Mouse (Mus musculus): ENCODE data around the gene Gng3.
"Not testable (repeated sequence)": the region's sequence is repeated elsewhere in the genome, so short reads cannot be mapped to it uniquely, and the experiment has no call there.

Gng3 gene

DNA sequence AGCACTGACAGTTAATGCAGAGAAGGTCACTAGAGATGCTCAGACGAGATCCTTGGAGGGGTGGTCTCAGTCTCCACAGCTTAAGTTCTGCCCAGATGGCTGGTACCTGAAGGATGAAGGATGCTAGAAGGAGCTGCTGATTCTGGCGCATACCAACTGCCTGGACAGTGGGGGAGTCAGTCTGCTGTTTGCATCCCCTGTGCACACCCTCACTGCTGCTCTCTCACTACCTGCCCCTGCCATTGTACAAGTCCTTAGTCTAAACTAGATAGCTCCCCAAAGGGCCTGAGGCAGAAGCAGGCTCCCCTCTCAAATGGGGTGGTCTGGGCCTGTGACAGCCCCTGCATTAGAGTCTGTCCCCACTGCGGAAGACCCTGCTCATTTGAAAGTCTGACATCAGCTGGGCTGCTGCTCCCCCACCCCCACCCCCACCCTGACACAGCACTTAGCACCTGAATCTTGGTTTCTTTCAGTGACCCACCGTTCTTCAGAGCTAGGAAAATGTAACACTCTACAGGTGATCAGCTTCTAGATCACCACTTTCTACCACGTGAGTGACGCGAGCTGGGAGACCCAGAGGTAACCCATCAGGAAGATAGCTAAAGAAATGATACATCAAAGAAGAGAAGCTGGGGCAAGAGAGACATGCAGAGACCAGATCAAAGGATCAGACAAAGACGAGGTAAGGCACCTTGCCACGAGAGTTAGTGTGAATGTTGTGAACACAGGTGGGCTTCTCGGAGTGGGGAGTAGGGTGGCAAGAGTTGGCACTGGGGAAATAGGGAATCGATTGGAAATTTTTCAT is at the start of gene Gng3:
TSS of gene Gng3 (minus strand) at position 92 of the 805 bp plus-strand sequence.
- no peak for DNase-seq (ENCODE audit: low spot score)

DNA sequence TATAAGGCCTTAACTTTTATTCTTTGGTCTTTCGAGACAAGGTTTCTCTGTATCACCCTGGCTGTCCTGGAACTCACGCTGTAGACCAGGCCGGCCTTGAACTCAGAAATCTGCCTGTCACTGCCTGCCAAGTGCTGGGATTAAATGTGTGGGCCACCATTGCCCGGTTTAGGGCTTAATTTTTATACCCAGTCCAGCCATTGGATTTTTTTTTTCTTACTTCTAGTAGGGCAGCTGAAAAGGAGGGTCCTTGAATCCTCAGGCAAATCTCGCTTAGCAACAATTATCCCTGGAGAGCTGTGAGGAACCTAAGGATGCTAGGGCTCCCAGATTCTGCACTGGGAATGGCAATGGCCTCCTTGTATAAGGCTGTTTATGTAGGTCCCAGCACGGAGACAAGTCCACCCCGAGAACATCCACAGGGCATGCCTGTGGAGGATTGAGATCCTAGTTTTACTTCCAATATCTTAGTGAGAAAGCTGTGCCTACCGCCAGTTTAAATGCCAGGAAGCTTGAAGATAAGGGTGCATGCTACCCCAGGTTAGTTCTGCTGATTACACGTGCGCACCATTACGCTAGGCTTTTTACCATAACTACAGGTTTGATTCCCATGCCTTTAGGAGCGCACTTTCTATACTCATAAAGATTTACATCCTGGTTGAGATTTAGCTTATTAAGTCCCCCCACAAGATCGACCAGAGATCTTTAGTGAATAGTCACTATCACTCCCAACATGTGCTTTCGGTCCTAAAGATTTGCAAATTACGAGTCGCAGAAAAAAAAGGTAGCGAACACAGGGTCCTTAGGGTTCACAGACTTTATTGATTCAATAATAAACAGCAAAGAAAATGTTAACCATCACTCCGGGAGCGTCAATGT is 48.8 kb upstream of the Gng3 start:
- DNase-seq (ENCODE audit: low spot score) = no peak

DNA sequence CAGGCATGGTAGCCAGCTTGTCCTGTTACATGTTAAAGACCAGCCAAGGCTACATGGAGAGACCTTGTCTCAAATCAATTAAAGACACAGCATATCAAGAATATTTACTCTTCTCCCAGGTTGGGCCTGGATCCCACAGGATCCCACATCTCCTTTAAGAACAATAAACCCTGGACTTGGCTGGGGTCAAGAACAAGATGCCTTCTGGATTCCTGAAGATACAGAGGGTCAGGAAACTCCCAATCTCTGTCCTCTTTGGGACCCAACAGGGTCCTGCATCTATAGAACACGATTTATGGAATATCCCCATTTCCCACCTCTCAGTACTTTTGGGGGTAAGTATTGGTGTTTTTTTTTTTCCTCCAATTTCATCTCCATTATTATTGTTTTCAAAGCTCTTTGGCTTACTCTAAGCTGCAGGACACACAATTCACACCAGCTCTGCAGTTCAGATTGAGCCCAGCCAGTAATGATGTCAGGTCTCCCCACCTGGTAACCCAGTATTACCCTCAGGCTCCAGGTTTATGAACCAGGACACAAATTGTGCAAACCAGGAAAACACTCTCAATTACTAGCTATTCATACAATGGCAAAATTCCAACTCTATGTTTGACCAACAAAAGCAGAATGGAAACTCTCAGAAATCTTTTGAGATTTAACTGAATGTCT is 48.1 kb upstream of the Gng3 start:
- no peak for DNase-seq (ENCODE audit: low spot score)

DNA sequence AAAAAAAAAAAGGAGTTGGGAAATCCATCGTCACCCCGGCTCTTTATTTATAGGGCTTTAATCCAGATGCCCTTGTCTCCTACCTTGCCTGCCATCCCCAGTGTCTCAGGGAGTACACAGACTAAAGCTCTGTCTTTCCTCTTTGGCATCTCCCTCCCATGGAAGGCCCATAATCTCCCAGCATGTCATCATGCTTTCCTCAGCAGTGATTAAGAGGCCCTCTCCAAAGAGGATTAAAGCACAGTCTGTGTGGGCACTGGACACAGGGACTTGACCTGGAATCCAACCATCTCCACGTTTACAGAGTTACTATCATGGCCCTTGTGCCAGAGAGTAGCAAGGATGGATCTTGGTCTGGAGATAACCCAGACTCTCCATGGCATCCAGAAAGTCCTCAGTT is 44.6 kb upstream of the Gng3 start, which contains the start of the genes Lbhd1 and Gm49403:
TSS of gene Lbhd1 (plus strand) at position 117 of the 400 bp plus-strand sequence.
TSS of gene Gm49403 (plus strand) at position 315 of the 400 bp plus-strand sequence.
- DNase-seq (ENCODE audit: low spot score) = no peak

DNA sequence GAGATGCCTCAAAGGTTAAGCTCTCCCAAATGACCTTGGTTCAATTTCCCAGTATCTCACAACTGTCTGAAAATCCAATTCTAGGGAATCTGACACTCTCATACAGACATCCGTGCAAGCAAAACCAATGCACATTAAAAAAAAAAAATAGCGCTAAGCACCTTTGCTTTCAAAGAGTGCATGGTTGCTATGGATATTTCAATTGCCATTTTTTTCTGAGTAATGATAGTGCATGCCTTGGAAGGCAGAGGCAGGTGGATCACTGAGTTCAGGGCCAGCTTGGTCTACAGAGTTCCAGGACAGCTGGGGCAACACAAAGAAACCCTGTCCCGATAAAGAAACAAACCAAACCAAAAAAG is 42.0 kb upstream of the Gng3 start:
- DNase-seq (ENCODE audit: low spot score) = no peak

DNA sequence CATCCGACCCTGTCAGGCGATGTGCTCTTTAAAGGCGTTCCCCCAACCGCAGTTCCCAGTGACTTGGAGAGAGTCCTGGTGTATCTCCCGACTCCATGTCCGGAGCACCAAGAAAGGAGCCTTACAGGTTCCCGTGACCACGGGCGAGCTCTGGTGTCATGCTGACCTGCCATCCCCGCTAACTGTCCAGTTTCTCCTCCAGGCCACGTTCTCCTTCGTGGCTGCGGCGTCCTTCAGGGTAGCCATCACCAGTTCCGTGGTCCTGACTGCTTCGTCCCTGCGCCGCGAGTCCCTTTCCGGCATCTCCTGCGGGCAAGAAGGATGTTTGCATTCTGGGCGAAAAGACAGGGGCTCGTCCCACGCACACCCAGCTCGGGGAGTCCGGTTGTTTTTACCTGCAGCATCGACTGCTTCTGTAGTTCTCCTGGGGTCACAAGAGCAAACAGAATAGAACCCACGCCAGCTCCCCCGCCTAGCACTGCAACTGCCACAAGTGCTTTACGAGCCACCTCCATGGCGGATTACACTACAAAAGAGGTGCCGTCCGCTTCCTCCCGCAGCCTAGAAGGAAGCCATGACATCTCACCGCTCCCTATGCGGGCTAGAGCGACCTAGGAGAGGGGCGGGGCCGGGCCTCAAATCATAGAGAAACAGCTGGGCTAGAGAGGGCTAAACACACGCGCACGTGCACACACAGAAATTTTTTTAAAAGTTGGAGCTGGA is 41.5 kb upstream of the Gng3 start, which contains the start of gene Uqcc3:
TSS of gene Uqcc3 (minus strand) at position 613 of the 723 bp plus-strand sequence.
- peak; percentile 87 for DNase-seq (ENCODE audit: low spot score)

DNA sequence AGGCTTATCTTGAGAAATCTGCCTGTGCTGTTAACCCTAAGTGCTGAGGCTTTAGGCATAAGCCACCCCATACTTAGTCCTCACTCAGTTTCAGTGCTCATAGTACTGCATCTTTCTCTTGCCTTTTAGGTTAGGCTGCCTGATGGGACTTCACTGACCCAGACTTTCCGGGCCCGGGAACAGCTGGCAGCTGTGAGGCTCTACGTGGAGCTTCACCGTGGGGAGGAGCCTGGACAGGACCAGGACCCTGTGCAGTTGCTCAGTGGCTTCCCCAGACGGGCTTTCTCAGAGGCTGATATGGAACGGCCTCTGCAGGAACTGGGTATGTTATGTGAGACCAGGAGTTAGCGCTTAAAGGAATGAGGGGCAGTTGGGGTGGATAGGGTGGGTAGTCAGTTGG is 36.0 kb upstream of the Gng3 start:
- no peak for DNase-seq (ENCODE audit: low spot score)

DNA sequence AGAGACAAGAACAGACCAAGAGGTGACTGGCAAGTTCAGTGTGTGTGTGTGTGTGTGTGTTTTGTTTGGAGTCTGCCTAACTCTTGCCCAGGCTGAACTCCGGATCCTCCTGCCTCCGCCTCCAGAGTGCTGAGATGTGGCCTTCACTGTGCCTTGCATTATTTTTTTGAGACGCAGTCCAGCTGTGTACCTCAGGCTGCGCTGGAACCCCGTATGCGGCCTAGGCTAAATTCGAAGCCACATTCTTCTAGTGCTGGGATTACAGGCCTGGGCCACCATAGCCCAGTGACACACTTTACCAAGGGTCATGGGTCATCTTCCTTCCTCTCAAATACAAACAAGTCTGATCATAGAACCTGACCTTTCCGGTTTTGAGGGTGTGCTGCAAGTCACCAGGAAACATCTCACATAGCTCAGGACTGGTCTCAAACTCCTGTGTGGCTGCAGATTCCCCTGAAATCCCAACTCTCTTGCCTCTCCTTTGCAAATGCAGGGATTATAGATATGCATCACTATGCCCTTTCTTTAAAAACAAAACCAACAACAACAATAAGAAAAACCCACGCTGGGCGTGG is 33.4 kb upstream of the Gng3 start:
- no peak for DNase-seq (ENCODE audit: low spot score)

DNA sequence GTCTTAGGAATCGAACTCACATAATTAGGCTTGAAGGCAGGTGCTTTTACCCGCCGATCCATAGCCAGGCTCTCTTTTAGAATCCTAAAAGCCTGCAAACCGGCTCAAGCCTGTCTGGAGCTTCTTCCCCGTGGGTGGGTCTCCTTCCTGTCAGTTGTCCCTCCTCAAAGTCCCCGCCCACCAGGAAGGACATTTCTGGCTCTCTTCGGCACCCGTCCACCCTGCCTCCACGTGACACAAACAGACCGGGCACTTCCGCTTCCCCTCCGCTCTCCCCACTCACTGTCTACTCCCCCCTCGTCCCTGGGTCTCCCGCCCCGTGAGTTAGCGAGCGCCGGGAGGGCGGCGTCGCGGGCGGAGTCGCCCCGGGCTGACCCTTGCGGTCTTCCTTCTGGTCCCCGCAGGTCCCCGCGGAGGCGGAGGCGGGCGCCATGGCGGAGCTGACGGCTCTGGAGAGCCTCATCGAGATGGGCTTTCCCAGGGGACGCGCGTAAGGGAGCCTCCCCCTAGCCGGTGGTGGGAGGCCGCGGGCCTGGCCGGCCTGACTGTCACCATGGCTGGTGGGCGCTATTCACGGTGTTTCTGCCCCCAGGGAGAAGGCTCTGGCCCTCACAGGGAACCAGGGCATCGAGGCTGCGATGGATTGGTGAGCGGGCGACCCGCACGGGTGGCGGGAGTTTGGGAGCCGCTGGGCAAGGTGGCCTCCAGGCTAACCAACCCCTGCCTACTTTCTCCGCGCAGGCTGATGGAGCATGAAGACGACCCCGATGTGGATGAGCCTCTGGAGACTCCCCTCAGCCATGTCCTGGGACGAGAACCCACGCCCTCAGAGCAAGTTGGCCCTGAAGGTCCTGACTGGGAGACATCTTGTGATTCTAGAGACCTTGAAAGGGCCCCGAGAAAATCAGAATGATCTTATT is 32.5 kb upstream of the Gng3 start, which contains the start of gene Ubxn1:
TSS of gene Ubxn1 (plus strand) at position 230 of the 920 bp plus-strand sequence.
- DNase-seq (ENCODE audit: low spot score) = peak; percentile 92

DNA sequence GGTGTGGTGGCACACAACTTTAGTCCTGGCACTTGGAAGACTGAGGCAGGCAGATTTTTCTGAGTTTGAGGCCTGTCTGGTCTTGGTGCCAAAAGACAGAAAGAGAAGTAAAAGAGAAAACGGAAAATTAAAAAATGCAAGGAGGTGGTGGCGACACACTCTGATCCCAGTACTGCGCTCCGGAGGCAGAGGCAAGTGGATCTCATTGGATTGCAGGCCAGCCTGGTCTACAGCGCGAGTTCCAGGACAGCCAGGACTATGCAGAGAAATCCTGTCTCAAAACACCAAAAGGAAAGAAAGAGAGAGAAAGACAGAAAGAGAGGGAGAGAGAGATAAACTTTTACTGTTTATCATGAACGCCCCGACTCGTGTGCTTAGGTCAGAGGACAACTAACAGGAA is 31.8 kb upstream of the Gng3 start:
- DNase-seq (ENCODE audit: low spot score) = no peak

DNA sequence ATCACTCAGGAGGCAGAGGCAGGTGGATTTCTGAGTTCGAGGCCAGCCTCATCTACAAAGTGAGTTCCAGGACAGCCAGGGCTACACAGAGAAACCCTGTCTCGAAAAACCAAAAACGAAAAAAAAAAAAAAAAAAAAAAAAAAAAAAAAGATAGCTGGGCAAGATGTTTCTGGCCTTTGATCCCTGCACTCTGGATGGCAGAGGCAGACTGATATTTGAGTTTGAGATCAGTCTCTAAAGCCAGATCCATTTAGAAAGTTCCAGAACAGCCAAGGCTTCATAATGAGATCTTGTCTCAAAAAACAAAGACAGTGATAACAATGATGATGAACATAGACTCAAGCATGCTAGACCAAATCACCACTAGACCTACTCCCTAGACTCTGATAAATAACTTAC is 31.4 kb upstream of the Gng3 start:
- not testable (repeated sequence) for DNase-seq (ENCODE audit: low spot score)

DNA sequence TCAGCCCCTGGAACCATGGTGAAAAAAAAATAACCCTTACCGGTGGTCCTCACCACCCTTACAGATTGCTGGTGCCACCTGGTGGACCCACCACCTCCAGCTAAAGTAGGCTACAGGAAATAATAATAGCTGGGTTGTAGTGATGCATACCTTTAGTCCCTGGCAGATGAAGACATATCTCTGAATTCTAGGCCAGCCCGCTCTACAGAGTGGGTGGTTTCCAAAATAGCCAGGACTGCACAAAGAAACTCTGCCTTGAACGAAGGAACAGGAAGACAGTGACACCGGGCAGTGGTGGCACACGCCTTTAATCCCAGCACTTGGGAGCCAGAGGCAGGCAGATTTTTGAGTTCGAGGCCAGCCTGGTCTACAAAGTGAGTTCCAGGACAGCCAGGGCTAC is 25.3 kb upstream of the Gng3 start:
- DNase-seq (ENCODE audit: low spot score) = no peak

DNA sequence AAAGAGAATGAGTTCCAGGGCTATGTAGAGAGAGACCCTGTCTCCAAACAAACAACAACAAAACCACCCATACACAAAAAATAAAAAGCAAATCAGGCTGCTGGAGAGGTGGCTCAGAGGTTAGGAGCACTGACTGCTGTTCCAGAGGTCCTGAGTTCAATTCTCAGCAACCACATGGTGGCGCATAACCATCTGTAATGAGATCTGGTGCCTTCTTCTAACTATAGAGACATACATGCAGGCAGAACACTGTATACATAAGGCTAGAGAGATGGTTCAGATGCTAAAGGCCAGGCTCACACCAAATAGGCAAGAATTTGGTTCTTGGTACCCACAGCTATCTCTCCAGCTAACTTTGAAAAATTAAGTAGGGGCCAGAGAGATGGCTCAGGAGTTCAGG is 20.0 kb upstream of the Gng3 start:
- no peak for DNase-seq (ENCODE audit: low spot score)

DNA sequence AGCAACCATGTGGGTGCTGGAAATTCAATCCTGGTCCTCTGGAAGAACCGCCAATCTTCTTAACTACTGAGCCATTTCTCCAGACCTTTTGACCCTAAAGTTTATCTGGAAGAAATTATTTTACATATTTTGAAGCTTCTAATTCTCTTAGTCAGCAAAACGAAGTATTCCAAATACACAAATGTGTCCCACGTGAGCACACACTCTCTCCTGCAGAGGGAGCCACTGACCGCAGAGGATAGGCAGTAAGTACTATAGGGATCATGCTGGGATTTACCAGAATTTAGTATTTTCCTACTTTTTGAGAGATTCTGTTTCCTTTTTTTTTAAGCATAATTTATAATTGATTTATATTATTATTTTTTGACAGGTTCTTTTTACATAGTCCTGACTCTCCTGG is 18.7 kb upstream of the Gng3 start:
- DNase-seq (ENCODE audit: low spot score) = no peak

DNA sequence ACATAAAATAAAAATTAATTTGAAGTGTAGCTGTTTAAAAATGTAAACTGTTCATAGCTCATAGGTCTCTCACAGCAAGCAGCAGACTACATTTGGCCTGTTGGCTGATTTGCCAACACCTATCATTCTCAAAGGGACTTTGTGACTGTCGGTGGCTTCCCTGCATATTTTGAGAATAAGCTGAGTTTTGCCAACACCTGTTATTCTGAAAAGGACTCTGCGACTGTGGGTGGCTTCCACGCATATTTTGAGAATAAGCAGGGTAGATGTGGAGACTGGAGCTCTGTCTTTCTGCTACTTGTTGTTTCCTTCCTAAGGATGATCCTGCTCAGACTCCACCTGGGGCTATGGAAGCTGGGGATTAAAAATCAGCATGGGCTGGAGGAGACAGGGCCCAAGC is 14.1 kb upstream of the Gng3 start:
- DNase-seq (ENCODE audit: low spot score) = no peak

DNA sequence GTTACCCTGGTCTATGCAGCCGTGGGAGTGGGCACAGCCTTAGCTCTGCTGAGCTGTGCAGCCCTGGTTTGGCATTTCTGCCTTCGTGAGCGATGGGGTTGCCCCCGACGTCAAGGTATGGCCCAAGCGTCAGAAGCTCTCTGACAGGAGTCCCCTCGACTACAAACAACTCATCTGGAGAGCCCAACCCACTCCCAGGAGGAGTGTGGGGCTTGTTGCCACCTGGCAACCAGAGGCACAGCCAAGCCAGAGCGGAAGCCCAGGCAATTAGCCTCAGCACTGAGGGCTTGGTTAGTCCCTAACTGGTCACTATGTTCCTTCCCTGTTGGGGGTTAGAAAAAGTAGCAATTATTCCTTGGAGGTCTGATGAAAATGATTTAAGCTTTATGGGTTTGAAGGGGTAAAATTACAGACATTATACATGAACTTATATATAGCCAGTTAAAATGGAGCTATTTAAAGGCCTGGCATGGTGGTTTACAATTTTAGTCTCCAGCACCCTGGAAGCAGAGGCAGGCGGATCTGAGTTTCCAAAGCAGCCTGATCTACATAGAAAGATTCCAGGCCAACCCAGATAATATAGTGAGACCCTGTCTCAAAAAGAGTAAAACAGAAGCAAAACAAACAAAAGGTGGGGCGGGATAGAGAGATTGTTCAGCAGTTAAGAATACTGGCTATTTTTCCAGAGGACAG is 13.4 kb upstream of the Gng3 start:
- DNase-seq (ENCODE audit: low spot score) = no peak

DNA sequence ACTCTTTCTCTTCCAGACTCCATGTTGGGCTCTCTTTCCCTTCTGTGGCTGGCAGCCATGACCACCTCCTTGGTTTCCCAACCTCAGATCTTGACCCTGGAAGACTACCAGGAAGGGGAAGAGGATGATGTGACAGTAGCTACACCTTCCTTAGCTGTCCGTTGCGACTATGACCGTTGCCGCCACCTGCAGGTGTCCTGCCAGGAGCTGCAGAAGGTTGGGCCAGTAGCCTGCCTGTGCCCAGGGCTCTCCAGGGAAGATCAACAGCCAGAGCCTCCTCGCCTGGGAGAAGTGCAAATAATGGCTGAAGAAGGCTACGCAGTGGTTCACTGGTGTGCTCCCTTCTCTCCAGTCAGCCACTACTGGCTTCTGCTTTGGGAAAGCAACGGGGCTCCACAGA is 12.6 kb upstream of the Gng3 start:
- no peak for DNase-seq (ENCODE audit: low spot score)

DNA sequence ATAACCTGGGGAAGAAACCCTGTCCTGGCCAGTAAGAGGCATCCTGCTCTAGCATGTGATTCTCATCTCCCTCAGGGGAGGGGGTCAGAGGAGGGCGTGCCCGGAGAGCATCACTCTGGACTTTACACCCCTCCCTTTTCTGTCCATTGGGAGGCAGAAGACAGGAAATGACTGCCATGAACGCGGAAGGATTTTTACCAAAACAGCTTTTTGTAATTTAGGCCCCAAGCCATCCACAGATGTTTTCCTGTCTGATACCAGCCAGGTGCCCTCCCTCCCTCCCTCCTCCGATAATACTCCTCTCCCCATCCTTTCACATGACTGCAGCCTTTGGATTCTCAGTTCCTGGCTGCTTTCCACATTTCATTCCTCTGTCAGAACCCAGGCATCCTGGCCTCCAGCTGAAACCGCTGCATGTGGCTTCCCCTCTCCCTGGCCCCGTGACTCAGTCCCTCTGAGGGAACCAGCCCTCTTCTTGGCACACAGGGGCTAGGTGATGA is 11.5 kb upstream of the Gng3 start, which contains the start of gene Lrrn4cl:
TSS of gene Lrrn4cl (plus strand) at position 367 of the 500 bp plus-strand sequence.
- no peak for DNase-seq (ENCODE audit: low spot score)

DNA sequence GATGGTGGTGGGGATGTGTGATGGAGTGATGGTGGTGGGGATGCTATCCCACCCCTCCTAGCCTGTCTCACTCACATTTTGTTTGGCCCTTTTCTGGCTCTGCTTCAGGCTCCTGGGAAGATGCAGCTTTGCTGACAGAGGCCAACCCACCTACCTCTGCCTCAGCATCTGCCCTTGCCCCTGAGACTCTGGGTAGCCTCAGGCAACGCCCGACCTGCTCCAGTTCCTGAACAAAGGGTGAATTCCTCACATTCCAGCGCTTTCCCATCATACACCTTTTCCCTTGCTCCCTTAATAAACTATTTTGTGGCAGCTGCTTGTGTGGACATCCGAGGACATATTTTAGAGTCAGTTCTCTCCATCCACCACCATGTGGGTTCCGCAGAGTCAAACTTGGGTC is 9.4 kb upstream of the Gng3 start:
- DNase-seq (ENCODE audit: low spot score) = no peak

All from urinary bladder, postnatal 25 days (tissue).